Mouse (Mus musculus) ovary, postnatal 14 days (tissue): Measurements from ENCODE around the gene Edc3.
A peak's percentile ranks its signal among the peaks of the same experiment; 100 is the strongest.
"Not testable (repeated sequence)": the region's sequence is repeated elsewhere in the genome, so short reads cannot be mapped to it uniquely, and the experiment has no call there.

Source experiments
- DNase-seq: peaks from one replicate; pipeline ENCODE4 v3.0.0; 2022; ENCODE audit warnings: low spot score

The Edc3 gene

GRCm38 (mm10) chr9:57706496-57706895 lies 1.8 kb upstream of the Edc3 start:
- DNase-seq: no peak

GRCm38 (mm10) chr9:57708720-57709274 lies 457 bp downstream of the Edc3 start:
- DNase-seq: peak; percentile 9

- DNase-seq: not testable (repeated sequence)
These were observed 1.9 kb downstream of the Edc3 start for GRCm38 (mm10) chr9:57710214-57710613.

- DNase-seq: no peak
These were observed 3.9 kb downstream of the Edc3 start for GRCm38 (mm10) chr9:57712194-57712593.

GRCm38 (mm10) chr9:57718408-57718807 lies 10.1 kb downstream of the Edc3 start:
- no peak for DNase-seq

GRCm38 (mm10) chr9:57720736-57721135 lies 12.4 kb downstream of the Edc3 start:
- DNase-seq: no peak

- DNase-seq: no peak
These were observed 14.0 kb downstream of the Edc3 start for GRCm38 (mm10) chr9:57722371-57722770.

GRCm38 (mm10) chr9:57723315-57723715 lies 15.0 kb downstream of the Edc3 start:
- peak; percentile 26 for DNase-seq

GRCm38 (mm10) chr9:57723796-57724195 lies 15.5 kb downstream of the Edc3 start:
- DNase-seq: no peak

- no peak for DNase-seq
These were observed 16.4 kb downstream of the Edc3 start for GRCm38 (mm10) chr9:57724701-57725100.

GRCm38 (mm10) chr9:57728312-57728711 lies 20.0 kb downstream of the Edc3 start:
- no peak for DNase-seq

GRCm38 (mm10) chr9:57733606-57734005 lies 25.3 kb downstream of the Edc3 start:
- no peak for DNase-seq

GRCm38 (mm10) chr9:57739863-57740262 lies 31.5 kb downstream of the Edc3 start:
- no peak for DNase-seq

- no peak for DNase-seq
These were observed 36.2 kb downstream of the Edc3 start for GRCm38 (mm10) chr9:57744462-57745091.

GRCm38 (mm10) chr9:57747067-57747466 lies 38.7 kb downstream of the Edc3 start:
- no peak for DNase-seq

GRCm38 (mm10) chr9:57748137-57748536 lies 39.8 kb downstream of the Edc3 start:
- no peak for DNase-seq

- DNase-seq: no peak
These were observed 40.5 kb downstream of the Edc3 start for GRCm38 (mm10) chr9:57748831-57749230.

- DNase-seq: no peak
These were observed 42.6 kb downstream of the Edc3 start for GRCm38 (mm10) chr9:57750901-57751300.

- no peak for DNase-seq
These were observed 49.2 kb downstream of the Edc3 start for GRCm38 (mm10) chr9:57757578-57757977.

GRCm38 (mm10) chr9:57758528-57758927 lies 50.2 kb downstream of the Edc3 start:
- DNase-seq: no peak

GRCm38 (mm10) chr9:57759289-57759688 lies 50.9 kb downstream of the Edc3 start:
- peak; percentile 41 for DNase-seq

GRCm38 (mm10) chr9:57760416-57761146 lies 52.2 kb downstream of the Edc3 start:
- no peak for DNase-seq
